Mouse (Mus musculus) mouse trophoblast stem cell (cell line): ENCODE measurements around the gene Ear14.
"Not testable (repeated sequence)": the region's sequence is repeated elsewhere in the genome, so short reads cannot be mapped to it uniquely, and the experiment has no call there.

Experiments used
- in situ Hi-C, 2 experiments: fragments of 300-500 bp; cut with MseI, MboI; formaldehyde crosslinking; loops; 2 replicates in 1 of 2; 3 replicates in 1 of 2; pipeline ENCODE4 v1.15.1; 2025

Gene Ear14

GRCm38 (mm10) chr14:51250348-51250747 lies 47.2 kb downstream of the Ear14 start:
- in situ Hi-C loops: no loop called here

GRCm38 (mm10) chr14:51252206-51252605 lies 49.0 kb downstream of the Ear14 start:
- in situ Hi-C loops: not testable (repeated sequence)

GRCm38 (mm10) chr14:51253569-51253968 lies 50.4 kb downstream of the Ear14 start:
- in situ Hi-C loops: no loop called here
